Mouse (Mus musculus): ENCODE data around the gene Nkain4.

DNA sequence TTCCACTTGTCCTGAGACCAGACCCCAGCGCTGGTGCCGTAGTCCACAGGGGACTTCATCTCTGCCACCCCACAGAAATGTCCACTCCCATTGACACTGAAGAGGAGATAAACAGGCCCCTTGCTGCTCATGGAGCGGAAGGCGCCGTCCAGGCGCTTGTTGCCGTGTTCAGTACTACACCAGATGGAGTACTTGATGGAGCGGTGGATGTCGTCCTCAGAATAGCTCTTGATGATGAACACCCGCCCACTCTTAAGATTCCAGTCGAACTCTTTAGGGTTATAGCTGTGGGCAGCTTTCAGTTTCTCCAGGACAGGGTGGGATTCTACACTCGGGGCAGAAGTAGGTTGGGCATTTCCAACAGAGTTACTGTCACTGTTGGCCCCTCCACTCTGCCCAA is 43.6 kb downstream of the Nkain4 start:
- TF ChIP-seq POLR2A (IDR thresholded peaks at IDR 0.05; ENCODE audit: low read depth, low read length) (no peak), CTCF (IDR thresholded peaks at IDR 0.05; ENCODE audit: extremely low read depth, insufficient read depth, insufficient read length, insufficient replicate concordance) (no peak)

All from spleen, adult 2 months (tissue).